Mouse (Mus musculus): ENCODE data around the gene Snapc5.
A peak's percentile ranks its signal among the peaks of the same experiment; 100 is the strongest.

GRCm38 (mm10) chr9:64172816-64173665 lies 6.0 kb upstream of the Snapc5 start, which contains the start of the genes Zwilch and Rpl4:
- peak; percentile 98 for TF ChIP-seq POLR2A (IDR thresholded peaks at IDR 0.05; ENCODE audit: insufficient read depth, low read depth, low read length)
- no peak for TF ChIP-seq CTCF (IDR thresholded peaks at IDR 0.05)
- peak; percentile 48; the same call in 1 of the 2 replicates for TF ChIP-seq EP300 (IDR thresholded peaks at IDR 0.05; ENCODE audit: insufficient read depth, low read depth, low read length)

Measured in heart, adult 2 months (tissue).